ENCODE assay signal across 7 mouse cellular contexts in the genomic region with DNA sequence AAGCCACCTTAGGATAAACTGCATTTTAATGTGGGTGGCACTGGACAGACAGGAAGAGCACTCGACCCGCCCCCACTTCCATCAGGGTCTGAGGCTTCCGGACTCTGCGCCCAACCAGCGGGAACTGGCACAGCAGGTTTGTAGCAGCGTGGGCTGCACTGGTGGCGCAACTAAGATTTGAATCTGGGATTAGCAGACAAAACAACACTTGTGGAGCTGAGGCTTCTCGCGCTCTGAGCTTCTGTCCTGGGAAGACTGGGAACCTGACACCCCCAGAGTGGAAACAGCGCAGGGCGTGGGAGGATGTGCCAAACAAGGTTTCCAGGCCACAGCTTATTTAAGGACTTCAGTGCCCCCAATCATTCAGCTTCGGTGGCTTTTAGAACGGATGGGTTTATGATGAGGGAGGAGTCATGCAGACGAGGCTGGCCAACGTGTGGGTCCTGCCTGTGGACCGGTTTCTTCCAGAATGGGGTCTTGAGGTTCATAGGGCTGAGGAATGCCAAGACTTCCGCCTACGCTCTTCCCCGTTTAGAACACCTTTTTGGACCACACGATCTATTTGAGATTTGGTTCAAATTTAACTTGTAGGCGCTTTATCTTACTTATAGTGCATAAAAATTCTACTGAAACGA. TPM values are rescaled to one million over a fixed set of nuclear protein-coding genes. Genes with fewer than 3 reads are reported as not detected.
DNase-seq lines count a peak whose midpoint lies in the region; ATAC-seq lines count a peak whose summit lies in the region.

No protein-coding gene starts in this region.

- peak overlapping the region; percentile 21; the same call in 1 of the 2 replicates for H3K4me2 ChIP-seq in liver, embryonic 16.5 days (ENCODE audit: low read depth, low read length)
- H3K4me2 ChIP-seq in forebrain, embryonic 14.5 days (ENCODE audit: low read length): no peak overlapping the region

- no peak overlapping the region for H3K27ac ChIP-seq in liver, embryonic 16.5 days (ENCODE audit: low read length)
- H3K27ac ChIP-seq in forebrain, embryonic 14.5 days (ENCODE audit: low read depth, low read length): no peak overlapping the region

- no peak overlapping the region for H3K4me3 ChIP-seq in liver, embryonic 16.5 days (ENCODE audit: low read depth, low read length)
- H3K4me3 ChIP-seq in forebrain, embryonic 14.5 days (ENCODE audit: low read depth, low read length): no peak overlapping the region

- DNase-seq in layer of hippocampus, adult 11-12 months (ENCODE audit: low spot score): peak; percentile 17
- no peak for DNase-seq in layer of hippocampus, postnatal 25 days (ENCODE audit: extremely low spot score in 1 of 2, low spot score in 1 of 2)
- DNase-seq in brain, adult 2 months (ENCODE audit: low read depth, low spot score): peak; percentile 48
- no peak for DNase-seq in forebrain, embryonic 14.5 days (ENCODE audit: low spot score)
- DNase-seq in T-cell, adult 2 months (ENCODE audit: low spot score): no peak

- no peaks in the 10 kb centered on the region for H3K9me3 ChIP-seq in liver, embryonic 16.5 days (replicated peaks; ENCODE audit: control insufficient read depth, low read length)
- H3K9me3 ChIP-seq in forebrain, embryonic 14.5 days (replicated peaks; ENCODE audit: control insufficient read depth, low read length): no peaks in the 10 kb centered on the region

- H3K4me1 ChIP-seq in liver, embryonic 16.5 days (ENCODE audit: control insufficient read depth, low read depth, low read length): peaks cover 2% of the 10 kb centered on the region; the same call in 1 of the 2 replicates
- no peaks in the 10 kb centered on the region for H3K4me1 ChIP-seq in forebrain, embryonic 14.5 days (ENCODE audit: control insufficient read depth, insufficient read depth, low read length)

- ATAC-seq in CD4-positive, CD25-positive, alpha-beta regulatory T cell, adult 4 months: peak; percentile 43
- no peak for ATAC-seq in liver, embryonic 16.5 days (ENCODE audit: low read depth)
- ATAC-seq in forebrain, embryonic 14.5 days: no peak

- H3K27me3 ChIP-seq in liver, embryonic 16.5 days (ENCODE audit: control insufficient read depth, insufficient read depth, low read depth, low read length): no peaks in the 10 kb centered on the region
- H3K27me3 ChIP-seq in forebrain, embryonic 14.5 days (replicated peaks; ENCODE audit: control insufficient read depth, insufficient read depth, low read length): no peaks in the 10 kb centered on the region

- no peaks in the 10 kb centered on the region for H3K36me3 ChIP-seq in liver, embryonic 16.5 days (ENCODE audit: control insufficient read depth, insufficient read depth)
- H3K36me3 ChIP-seq in forebrain, embryonic 14.5 days (ENCODE audit: control insufficient read depth, insufficient read depth, low read length): no peaks in the 10 kb centered on the region

- 36% methylated on average over 22 of the region's 22 CpGs for WGBS in liver, embryonic 16.5 days (ENCODE audit: insufficient replicate concordance)
- WGBS in forebrain, embryonic 14.5 days: 77% methylated on average over 22 of the region's 22 CpGs

- H3K9ac ChIP-seq in liver, embryonic 16.5 days (ENCODE audit: low read depth, low read length): no peak overlapping the region
- H3K9ac ChIP-seq in forebrain, embryonic 14.5 days (ENCODE audit: low read length): no peak overlapping the region

RNA-seq across cellular contexts. Expression of a gene that starts 41.1 kb away (rescaled TPM):
- total RNA-seq in layer of hippocampus, postnatal 25 days (2021): 10 to 100 TPM; 84.4 to 90.5 TPM
- polyA plus RNA-seq in CD4-positive, CD25-positive, alpha-beta regulatory T cell, adult 4 months (2017; shearing (Covaris generic)): 1 to 10 TPM; 7.0 to 9.1 TPM
- polyA plus RNA-seq in liver, embryonic 16.5 days (2015; fragmentation: Nextera tagmentation; extraction: Ambion mirVana): 76.2 and 79.2 TPM in 2 replicates
- 79.8 and 85.0 TPM in 2 replicates for polyA plus RNA-seq in forebrain, embryonic 14.5 days (2014; fragmentation: Nextera tagmentation; extraction: Ambion mirVana)

Comparison
In these comparisons a context has a peak if more than half of its experiments do, and no peak if none do; other contexts are left out.
1. DNase-seq: peak in layer of hippocampus, adult 11-12 months (single experiment) and brain, adult 2 months (single experiment); none in layer of hippocampus, postnatal 25 days (0 of 2), forebrain, embryonic 14.5 days (single experiment) and T-cell, adult 2 months (single experiment).